Mouse (Mus musculus) forebrain, postnatal 0 days (tissue): ENCODE data around the gene Cacna1d. TPM values are rescaled to one million over a fixed set of nuclear protein-coding genes. Genes with fewer than 3 reads are reported as not detected.

Experiments
- ATAC-seq: fragments of 200-750 bp; cut with Nextera tagmentation; 2 replicates; pipeline ENCODE4 v1.8.0; 2017; ENCODE audit warnings: mild to moderate bottlenecking, moderate library complexity
- DNase-seq: peaks from one replicate; pipeline ENCODE4 v3.0.0-alpha.2; 2015
- H3K27ac ChIP-seq: fragments of 300-500 bp; sonication (generic); 2 replicates; pipeline ENCODE4 v1.5.1; 2014; ENCODE audit warnings: low read depth, mild to moderate bottlenecking, antibody characterized with exemption, low read length, moderate library complexity, mixed read lengths
- H3K27me3 ChIP-seq: fragments of 300-500 bp; sonication (generic); 2 replicates; pipeline ENCODE4 v1.6.1; 2014; ENCODE audit warnings: mild to moderate bottlenecking, low read length, mixed read lengths; ENCODE audit not compliant: insufficient read depth
- H3K36me3 ChIP-seq: fragments of 300-500 bp; sonication (generic); 2 replicates; pipeline ENCODE4 v1.6.1; 2014; ENCODE audit warnings: mild to moderate bottlenecking, moderate library complexity; ENCODE audit not compliant: insufficient read depth
- H3K4me1 ChIP-seq: fragments of 300-500 bp; sonication (generic); 2 replicates; pipeline ENCODE4 v1.6.1; 2014; ENCODE audit warnings: antibody characterized with exemption; ENCODE audit not compliant: insufficient read depth
- H3K4me2 ChIP-seq: fragments of 300-500 bp; sonication (generic); 2 replicates; pipeline ENCODE4 v1.6.1; 2014; ENCODE audit warnings: low read depth, mild to moderate bottlenecking, moderate library complexity
- H3K4me3 ChIP-seq: fragments of 300-500 bp; sonication (generic); 2 replicates; pipeline ENCODE4 v1.5.1; 2014; ENCODE audit warnings: low read depth, low read length, mixed read lengths
- H3K9ac ChIP-seq: fragments of 300-500 bp; sonication (generic); 2 replicates; pipeline ENCODE4 v1.6.1; 2014; ENCODE audit warnings: mild to moderate bottlenecking
- H3K9me3 ChIP-seq: fragments of 300-500 bp; sonication (generic); 2 replicates; pipeline ENCODE4 v1.6.1; 2016; ENCODE audit warnings: low read length
- CTCF ChIP-seq: sonication (generic); IDR thresholded peaks from 2 replicates; pipeline ENCODE4 v1.5.1; 2016; ENCODE audit warnings: antibody characterized with exemption, control low read depth, low read depth
- WGBS: fragments of 180-500 bp; shearing (Covaris S2); extraction: QIAGEN DNeasy Blood & Tissue Kit; methylation state at CpG from one replicate; pipeline ENCODE4 v1.1.7; 2014; 5-methylcytosine and 5-hydroxymethylcytosine counted together
- polyA plus RNA-seq: library from polyadenylated mRNA; unstranded; fragments of >200 nt; fragmentation: Nextera tagmentation; extraction: Ambion mirVana; gene quantifications from 2 replicates; pipeline ENCODE4 v1.2.1, GENCODE M21; 2015
- total RNA-seq: library from RNA; depleted of rRNA; stranded (reverse); fragments of >200 nt; gene quantifications from 2 replicates; pipeline ENCODE4 v1.2.3, GENCODE M21; 2014

Gene Cacna1d
- total and polyA plus RNA-seq, 2 experiments from 2014 or later, result 7.2 to 31.3 TPM

DNA sequence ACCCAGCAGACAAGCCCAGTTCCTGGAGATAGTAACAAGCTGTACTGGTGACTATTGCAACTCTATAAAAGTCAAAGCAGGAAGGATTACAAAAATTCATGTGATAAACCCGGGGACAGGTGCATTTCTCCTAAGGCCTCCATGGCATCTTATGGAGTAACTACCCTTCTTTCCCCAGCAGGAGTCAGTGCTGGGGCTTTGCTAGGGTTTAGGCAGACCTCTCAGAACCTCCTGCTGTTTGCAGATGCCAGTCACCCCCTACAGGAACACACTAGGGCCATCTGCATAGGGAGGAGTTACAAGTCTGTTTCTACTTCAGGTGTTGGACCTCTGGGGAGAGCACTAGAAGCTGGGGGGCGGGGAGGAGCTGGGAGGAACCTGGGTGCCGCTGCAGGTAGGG is 357.6 kb downstream of the Cacna1d start:
- DNase-seq (no peak), ATAC-seq (no peak)
- Histone ChIP-seq H3K27ac (no peak overlapping the region), H3K4me2 (no peak overlapping the region), H3K4me3 (no peak overlapping the region), H3K9ac (no peak overlapping the region), H3K27me3 (no peaks in the 10 kb centered on the region), H3K4me1 (no peaks in the 10 kb centered on the region), H3K36me3 (no peaks in the 10 kb centered on the region), H3K9me3 (no peaks in the 10 kb centered on the region)
- WGBS, result 36% methylated on average over 3 of the region's 3 CpGs
- peak; percentile 55 for TF ChIP-seq CTCF

DNA sequence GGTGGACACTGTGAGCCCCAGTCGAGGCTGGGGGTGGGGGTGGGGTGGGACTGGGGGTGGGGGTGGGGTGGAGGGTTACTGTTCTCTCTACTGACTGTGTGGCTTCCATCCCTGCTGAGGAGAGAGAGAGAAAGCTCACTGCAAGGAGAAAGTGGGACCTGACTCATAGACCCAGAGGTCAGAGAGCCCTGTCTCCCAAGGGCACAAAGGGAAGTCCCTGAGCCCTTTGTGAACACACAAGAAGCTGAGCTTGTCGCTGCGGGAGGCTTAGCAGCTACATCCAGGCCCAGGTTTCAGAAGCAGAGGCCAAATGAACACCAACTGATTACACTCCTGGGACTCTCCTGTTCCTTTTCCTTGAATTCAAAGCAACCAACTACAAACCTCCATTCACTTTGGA is 360.0 kb downstream of the Cacna1d start:
- TF ChIP-seq CTCF, result no peak
- no peak overlapping the region for H3K4me3 ChIP-seq
- H3K9me3 ChIP-seq, result no peaks in the 10 kb centered on the region
- no peak overlapping the region for H3K9ac ChIP-seq
- no peaks in the 10 kb centered on the region for H3K27me3 ChIP-seq
- no peak overlapping the region for H3K4me2 ChIP-seq
- DNase-seq, result no peak
- H3K4me1 ChIP-seq, result no peaks in the 10 kb centered on the region
- no peaks in the 10 kb centered on the region for H3K36me3 ChIP-seq
- WGBS, result 13% methylated on average over 3 of the region's 3 CpGs
- no peak overlapping the region for H3K27ac ChIP-seq
- no peak for ATAC-seq

DNA sequence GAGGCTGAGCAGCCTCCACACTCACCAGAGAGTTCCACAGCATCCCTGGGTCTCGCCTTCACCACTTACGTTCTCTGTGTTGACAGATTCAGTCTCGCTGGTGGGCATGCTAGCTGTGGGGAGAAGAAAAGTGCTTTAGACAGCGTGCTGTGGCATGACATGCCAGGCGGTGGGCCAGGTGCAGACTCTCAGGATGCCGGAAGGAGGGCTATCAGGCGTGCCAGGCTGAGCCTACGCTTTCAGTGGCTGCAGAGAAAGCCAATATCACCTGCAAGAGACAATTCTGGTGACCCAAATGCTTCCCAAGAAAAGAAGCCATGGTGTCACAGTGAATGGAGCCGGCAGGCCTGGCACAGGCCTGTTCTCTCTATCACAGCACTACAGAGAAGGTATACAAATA is 361.2 kb downstream of the Cacna1d start:
- H3K4me1 ChIP-seq, result no peaks in the 10 kb centered on the region
- DNase-seq (no peak), ATAC-seq (no peak)
- H3K4me2 ChIP-seq, result no peak overlapping the region
- WGBS, result 88% methylated on average over 9 of the region's 9 CpGs
- H3K4me3 ChIP-seq, result no peak overlapping the region
- no peaks in the 10 kb centered on the region for H3K27me3 ChIP-seq
- no peak overlapping the region for H3K27ac ChIP-seq
- H3K9ac ChIP-seq, result no peak overlapping the region
- no peak for TF ChIP-seq CTCF
- H3K9me3 ChIP-seq, result no peaks in the 10 kb centered on the region
- H3K36me3 ChIP-seq, result no peaks in the 10 kb centered on the region

DNA sequence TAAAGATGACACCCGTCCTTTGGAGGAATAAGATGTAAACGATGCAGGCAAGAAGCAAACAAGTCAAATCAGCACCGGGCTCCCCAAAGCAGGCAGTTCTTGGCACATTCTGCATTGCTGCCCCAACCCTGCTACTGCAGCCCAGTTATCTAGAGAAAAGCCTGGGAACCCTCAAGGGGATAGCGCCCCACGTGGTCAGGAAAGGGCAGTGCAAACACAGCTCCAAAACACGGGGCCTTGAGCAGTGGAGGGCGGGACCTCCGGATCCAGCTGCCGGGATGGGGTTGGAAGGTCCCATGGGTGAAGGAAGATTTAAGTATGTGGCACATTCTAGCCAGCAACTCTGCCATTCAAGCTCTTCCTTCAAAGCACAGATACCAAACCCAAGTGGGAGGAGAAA is 361.9 kb downstream of the Cacna1d start:
- WGBS, result 35% methylated on average over 9 of the region's 9 CpGs
- DNase-seq, result peak; percentile 30
- Histone ChIP-seq H3K4me2 (no peak overlapping the region), H3K9me3 (no peaks in the 10 kb centered on the region), H3K4me3 (no peak overlapping the region), H3K9ac (no peak overlapping the region), H3K36me3 (peaks cover 4% of the 10 kb centered on the region; the same call in 1 of the 2 replicates), H3K27me3 (no peaks in the 10 kb centered on the region), H3K4me1 (no peaks in the 10 kb centered on the region), H3K27ac (no peak overlapping the region)
- no peak for ATAC-seq
- TF ChIP-seq CTCF, result peak; percentile 69

DNA sequence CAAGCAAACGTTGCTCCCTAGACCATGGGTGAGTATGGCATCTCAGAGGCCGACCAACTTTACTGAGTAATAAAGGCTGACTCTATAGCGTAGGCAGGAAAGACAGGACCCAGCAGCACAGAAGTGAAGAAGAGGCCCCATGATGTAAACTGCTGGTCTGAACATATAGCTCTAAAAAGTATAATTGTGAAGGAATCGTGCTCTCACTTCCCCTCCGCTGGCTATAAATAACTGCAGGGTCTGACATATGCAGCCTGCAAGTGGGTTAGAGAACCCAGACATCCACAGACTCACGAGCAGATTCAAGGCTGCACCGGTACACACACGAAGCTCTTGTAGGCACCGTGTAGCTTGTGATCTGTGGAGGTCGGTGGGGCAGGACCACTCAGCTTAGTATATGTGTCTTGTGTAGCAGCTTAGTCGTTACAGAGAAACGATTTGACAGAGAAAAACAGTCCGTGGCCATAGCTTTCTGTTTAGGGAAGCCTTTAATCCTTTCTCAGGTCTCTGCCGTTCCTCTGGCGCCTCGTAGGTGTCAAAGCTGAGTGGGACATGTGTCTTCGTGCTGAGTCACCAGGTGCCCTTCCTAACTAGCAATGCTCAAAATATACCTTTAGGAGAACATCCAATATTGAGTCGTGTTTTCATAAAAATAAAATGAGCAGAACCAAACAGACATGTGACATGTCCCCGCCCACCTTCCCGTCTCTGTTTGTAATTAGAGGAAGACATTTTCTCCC is 366.1 kb downstream of the Cacna1d start:
- 78% methylated on average over 20 of the region's 20 CpGs for WGBS
- DNase-seq, result no peak
- H3K36me3 ChIP-seq, result peaks cover 16% of the 10 kb centered on the region
- H3K4me3 ChIP-seq, result no peak overlapping the region
- H3K27me3 ChIP-seq, result no peaks in the 10 kb centered on the region
- ATAC-seq, result no peak
- no peak overlapping the region for H3K4me2 ChIP-seq
- no peak for TF ChIP-seq CTCF
- no peaks in the 10 kb centered on the region for H3K9me3 ChIP-seq
- H3K27ac ChIP-seq, result no peak overlapping the region
- H3K9ac ChIP-seq, result no peak overlapping the region
- H3K4me1 ChIP-seq, result no peaks in the 10 kb centered on the region

DNA sequence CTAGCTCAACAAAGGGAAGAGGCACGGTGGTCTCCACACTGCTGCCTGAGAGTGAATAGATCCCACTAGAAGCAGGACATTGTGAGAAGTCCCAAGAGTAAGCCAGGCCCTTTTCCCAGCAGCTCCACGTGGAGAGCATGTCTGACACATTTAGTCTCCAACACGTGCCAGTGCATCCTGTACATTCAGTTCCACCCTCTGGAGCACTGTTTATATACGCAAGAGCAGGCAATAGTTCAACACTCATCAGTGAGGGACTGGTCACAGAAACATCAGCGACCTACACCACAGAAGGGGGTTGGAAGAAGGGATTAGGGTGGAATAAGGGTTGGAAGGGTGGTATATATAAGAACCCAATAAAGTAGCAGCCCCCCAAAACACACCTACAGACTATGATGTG is 371.2 kb downstream of the Cacna1d start:
- H3K4me3 ChIP-seq, result no peak overlapping the region
- H3K9me3 ChIP-seq, result no peaks in the 10 kb centered on the region
- no peaks in the 10 kb centered on the region for H3K4me1 ChIP-seq
- H3K4me2 ChIP-seq, result no peak overlapping the region
- H3K9ac ChIP-seq, result no peak overlapping the region
- H3K36me3 ChIP-seq, result peaks cover 32% of the 10 kb centered on the region
- no peak overlapping the region for H3K27ac ChIP-seq
- no peaks in the 10 kb centered on the region for H3K27me3 ChIP-seq
- ATAC-seq, result no peak
- 72% methylated on average over 5 of the region's 5 CpGs for WGBS
- no peak for DNase-seq
- TF ChIP-seq CTCF, result no peak

DNA sequence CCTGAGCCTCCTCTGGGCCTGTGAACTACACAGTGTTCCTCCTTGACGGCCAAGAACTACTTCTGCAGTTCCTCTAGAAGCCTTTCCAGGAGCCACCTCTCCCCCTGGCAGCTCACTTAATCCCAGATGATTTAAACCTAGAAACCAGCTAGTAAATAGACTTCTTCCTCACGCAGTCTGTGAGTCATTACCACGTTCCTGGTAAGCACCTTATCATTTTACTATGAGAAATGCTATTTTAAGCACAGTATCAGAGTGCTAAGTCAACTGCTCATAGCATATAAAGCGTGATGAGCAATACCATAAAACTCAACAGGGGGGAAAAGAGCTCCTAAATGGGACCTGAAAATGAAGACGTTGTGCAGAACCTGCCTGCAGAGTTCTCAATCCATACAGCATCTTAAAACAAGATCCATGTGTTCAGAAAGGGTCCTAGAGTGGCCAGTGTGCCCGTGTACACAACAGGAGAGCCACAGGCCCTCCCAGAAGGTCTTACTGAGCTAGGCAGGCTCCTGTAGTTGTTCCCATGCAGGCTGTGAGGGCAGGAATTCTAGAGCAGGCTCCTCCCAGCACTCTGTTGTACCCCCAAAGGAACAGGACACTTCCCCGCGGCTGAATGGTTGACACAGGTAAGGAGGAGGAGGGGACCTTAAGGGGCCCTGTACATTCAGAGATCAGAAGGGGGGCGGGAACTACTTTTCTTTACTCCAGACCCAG is 377.7 kb downstream of the Cacna1d start:
- H3K27me3 ChIP-seq, result no peaks in the 10 kb centered on the region
- 72% methylated on average over 9 of the region's 9 CpGs for WGBS

More for the DNA sequence above, 377.7 kb downstream of the Cacna1d start:
- no peak for DNase-seq
- Histone ChIP-seq H3K4me2 (no peak overlapping the region), H3K36me3 (peaks cover 14% of the 10 kb centered on the region), H3K4me3 (no peak overlapping the region), H3K9ac (no peak overlapping the region), H3K9me3 (no peaks in the 10 kb centered on the region), H3K27ac (no peak overlapping the region), H3K4me1 (no peaks in the 10 kb centered on the region)
- peak; percentile 32; the same call in 1 of the 2 replicates for ATAC-seq
- no peak for TF ChIP-seq CTCF
